ENCODE assay signal across 9 mouse cellular contexts in the genomic region with DNA sequence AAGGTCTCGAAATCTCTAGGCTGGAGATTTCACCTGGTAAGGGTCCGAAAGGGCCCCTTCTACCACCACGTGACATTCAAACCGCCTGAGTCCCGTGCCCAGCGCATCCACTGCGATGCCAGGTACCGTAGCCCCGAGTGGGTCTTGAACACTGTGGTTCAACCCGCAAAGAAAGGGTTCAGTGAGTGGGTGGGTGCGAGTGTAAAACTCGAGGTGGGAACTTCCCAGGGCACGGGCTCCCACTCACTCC. TPM values are rescaled to one million over a fixed set of nuclear protein-coding genes. Genes with fewer than 3 reads are reported as not detected.
A peak's percentile ranks its signal among the peaks of the same experiment; 100 is the strongest.
DNase-seq lines count a peak whose midpoint lies in the region; ATAC-seq and TF ChIP-seq lines count a peak whose summit lies in the region.
"Had no signal": no experiment of that assay in that cellular context is flagged by ENCODE, and none has a peak within 500 bp of the region (broad histone marks: within the 10 kb centered on the region; RNA-seq: fewer than 3 reads in every experiment).

No protein-coding gene starts in this region.

- H3K9ac ChIP-seq in kidney, embryonic 16.5 days (replicated peaks; ENCODE audit: low read length), result peak overlapping the region; percentile 73
- H3K9ac ChIP-seq in intestine, embryonic 14.5 days (ENCODE audit: low read length), result peak overlapping the region; percentile 27
- no peak overlapping the region for H3K9ac ChIP-seq in midbrain, postnatal 0 days (replicated peaks; ENCODE audit: low read length, poor library complexity, severe bottlenecking)

- peak; percentile 39 for ATAC-seq in kidney, embryonic 16.5 days (ENCODE audit: low FRiP score, low TSS enrichment)
- no peak for ATAC-seq in intestine, embryonic 14.5 days (replicated peaks; ENCODE audit: low FRiP score, low TSS enrichment, low read depth)
- no peak for ATAC-seq in midbrain, postnatal 0 days (ENCODE audit: low FRiP score)

- H3K36me3 ChIP-seq in kidney, embryonic 16.5 days (ENCODE audit: insufficient read depth, low read length), result no peaks in the 10 kb centered on the region
- no peaks in the 10 kb centered on the region for H3K36me3 ChIP-seq in embryonic facial prominence, embryonic 10.5 days (replicated peaks)
- no peaks in the 10 kb centered on the region for H3K36me3 ChIP-seq in intestine, embryonic 14.5 days (ENCODE audit: control insufficient read depth, insufficient read depth, low read length)
- no peaks in the 10 kb centered on the region for H3K36me3 ChIP-seq in midbrain, postnatal 0 days (ENCODE audit: insufficient read depth, low read length)

- peak overlapping the region; percentile 61 for H3K4me3 ChIP-seq in kidney, embryonic 16.5 days (ENCODE audit: low read length)
- peak overlapping the region; percentile 56 for H3K4me3 ChIP-seq in embryonic facial prominence, embryonic 10.5 days
- H3K4me3 ChIP-seq in intestine, embryonic 14.5 days (ENCODE audit: low read depth, low read length), result peak overlapping the region; percentile 37
- H3K4me3 ChIP-seq in midbrain, postnatal 0 days (ENCODE audit: low read depth, low read length), result peak overlapping the region; percentile 34

- peak overlapping the region; percentile 45 for H3K27ac ChIP-seq in kidney, embryonic 16.5 days (ENCODE audit: low read length)
- H3K27ac ChIP-seq in embryonic facial prominence, embryonic 10.5 days (replicated peaks), result peak overlapping the region; percentile 44; the same call in 1 of the 2 replicates
- H3K27ac ChIP-seq in intestine, embryonic 14.5 days (ENCODE audit: low read depth), result peak overlapping the region; percentile 47; the same call in 1 of the 2 replicates
- H3K27ac ChIP-seq in midbrain, postnatal 0 days (ENCODE audit: low read depth, low read length), result no peak overlapping the region

- H3K4me2 ChIP-seq in kidney, embryonic 16.5 days (replicated peaks; ENCODE audit: low read depth, low read length), result peak overlapping the region; percentile 85
- peak overlapping the region; percentile 82 for H3K4me2 ChIP-seq in intestine, embryonic 14.5 days (ENCODE audit: low read length)
- H3K4me2 ChIP-seq in midbrain, postnatal 0 days (ENCODE audit: low read depth, low read length, poor library complexity, severe bottlenecking), result peak overlapping the region; percentile 56

- TF ChIP-seq CTCF in midbrain, postnatal 0 days (IDR thresholded peaks at IDR 0.05), result no peak

- peaks cover 19% of the 10 kb centered on the region for H3K4me1 ChIP-seq in kidney, embryonic 16.5 days (ENCODE audit: insufficient read depth, low read length)
- H3K4me1 ChIP-seq in embryonic facial prominence, embryonic 10.5 days, result peaks cover 21% of the 10 kb centered on the region
- no peaks in the 10 kb centered on the region; the same call in 1 of the 2 replicates for H3K4me1 ChIP-seq in intestine, embryonic 14.5 days (replicated peaks; ENCODE audit: control insufficient read depth, insufficient read depth, low read length)
- H3K4me1 ChIP-seq in midbrain, postnatal 0 days (ENCODE audit: insufficient read depth, low read length), result peaks cover 7% of the 10 kb centered on the region

- no peak for DNase-seq in kidney, adult 18-20 months
- no peak for DNase-seq in embryonic facial prominence, embryonic 10.5 days (ENCODE audit: low spot score)
- DNase-seq in intestine, embryonic 14.5 days (ENCODE audit: low spot score), result no peak
- DNase-seq in midbrain, postnatal 0 days (ENCODE audit: low spot score), result no peak
- no peak for DNase-seq in right cerebral cortex, postnatal 10 days (ENCODE audit: low spot score in 2 of 2)
- no peak for DNase-seq in Muller cell, postnatal 12 days (ENCODE audit: inconsistent ontology term)
- DNase-seq in ovary, postnatal 10 days (ENCODE audit: low spot score), result no peak

- no peaks in the 10 kb centered on the region for H3K9me3 ChIP-seq in kidney, embryonic 16.5 days (ENCODE audit: low read length)
- H3K9me3 ChIP-seq in embryonic facial prominence, embryonic 10.5 days, result no peaks in the 10 kb centered on the region
- no peaks in the 10 kb centered on the region for H3K9me3 ChIP-seq in intestine, embryonic 14.5 days (ENCODE audit: control insufficient read depth, low read length)
- no peaks in the 10 kb centered on the region for H3K9me3 ChIP-seq in midbrain, postnatal 0 days (ENCODE audit: low read length)

- peaks cover 22% of the 10 kb centered on the region; the same call in 1 of the 2 replicates for H3K27me3 ChIP-seq in kidney, embryonic 16.5 days (ENCODE audit: insufficient read depth, low read length)
- peaks cover 63% of the 10 kb centered on the region for H3K27me3 ChIP-seq in embryonic facial prominence, embryonic 10.5 days (replicated peaks; ENCODE audit: low read depth, poor library complexity, severe bottlenecking)
- H3K27me3 ChIP-seq in intestine, embryonic 14.5 days (replicated peaks; ENCODE audit: control insufficient read depth, insufficient read depth, low read length), result peaks cover 25% of the 10 kb centered on the region
- peaks cover 13% of the 10 kb centered on the region for H3K27me3 ChIP-seq in midbrain, postnatal 0 days (ENCODE audit: insufficient read depth, low read length)
- H3K27me3 ChIP-seq: Patski had no signal

- 2% methylated on average over 13 of the region's 13 CpGs for WGBS in kidney, embryonic 16.5 days
- 1% methylated on average over 13 of the region's 13 CpGs for WGBS in embryonic facial prominence, embryonic 10.5 days
- under 1% methylated on average over 13 of the region's 13 CpGs for WGBS in intestine, embryonic 14.5 days
- WGBS in midbrain, postnatal 0 days, result 0% methylated on average over 13 of the region's 13 CpGs

RNA-seq across cellular contexts. Expression of a gene that starts 0.7 kb away (rescaled TPM):
- 11.1 and 11.6 TPM in 2 replicates for polyA plus RNA-seq in kidney, embryonic 16.5 days (2015; fragmentation: Nextera tagmentation; extraction: Ambion mirVana)
- 0.15 and 0.19 TPM in 2 replicates for polyA plus RNA-seq in embryonic facial prominence, embryonic 10.5 days (2016; fragmentation: Nextera tagmentation; extraction: Ambion mirVana)
- 14.2 and 14.3 TPM in 2 replicates for polyA plus RNA-seq in intestine, embryonic 14.5 days (2014; fragmentation: Nextera tagmentation; extraction: Ambion mirVana)
- 0.16 and 0.19 TPM in 2 replicates for total RNA-seq in midbrain, postnatal 0 days (2014; rRNA removed)
- 0.21 TPM in 1 of 2 replicates, not detected in the other for polyA plus RNA-seq in midbrain, postnatal 0 days (2015; fragmentation: Nextera tagmentation; extraction: Ambion mirVana)

RNA-seq across cellular contexts. Expression of a gene that starts 45.8 kb away (rescaled TPM):
- polyA plus RNA-seq in kidney, embryonic 16.5 days (2015; fragmentation: Nextera tagmentation; extraction: Ambion mirVana), result not detected in 2 replicates
- 0.60 TPM in 1 of 2 replicates, not detected in the other for polyA plus RNA-seq in embryonic facial prominence, embryonic 10.5 days (2016; fragmentation: Nextera tagmentation; extraction: Ambion mirVana)
- polyA plus RNA-seq in intestine, embryonic 14.5 days (2014; fragmentation: Nextera tagmentation; extraction: Ambion mirVana), result not detected in 2 replicates
- total RNA-seq in midbrain, postnatal 0 days (2014; rRNA removed), result not detected in 2 replicates
- polyA plus RNA-seq in midbrain, postnatal 0 days (2015; fragmentation: Nextera tagmentation; extraction: Ambion mirVana), result not detected in 2 replicates
- polyA plus RNA-seq: Patski had no signal
